Mouse (Mus musculus): ENCODE data around the gene Pigk. TPM values are rescaled to one million over a fixed set of nuclear protein-coding genes. Genes with fewer than 3 reads are reported as not detected.

Gene Pigk
- polyA plus RNA-seq, 1 experiment, result 38.6 TPM

DNA sequence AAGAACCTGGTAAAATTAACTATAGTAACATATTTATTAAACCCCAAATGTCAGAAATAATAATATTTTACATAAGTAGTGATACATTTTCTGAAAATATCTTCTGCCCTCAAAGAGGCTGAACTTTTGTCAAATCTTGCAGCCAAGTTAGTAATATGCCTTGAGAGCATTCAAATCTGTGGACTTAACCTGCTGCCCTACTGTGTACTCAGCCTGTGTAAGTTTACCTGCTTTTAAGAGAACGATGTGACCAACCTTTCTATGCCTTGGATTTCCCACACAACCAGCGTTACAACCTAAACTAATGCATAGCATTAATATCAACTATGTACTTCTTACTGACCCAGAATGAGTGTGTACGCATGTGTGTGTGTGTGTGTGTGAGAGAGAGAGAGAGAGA lies 219.8 kb downstream of the Pigk start:
- no peak overlapping the region for H3K27ac ChIP-seq (ENCODE audit: insufficient read depth, low read depth, low read length)
- TF ChIP-seq CTCF (IDR thresholded peaks at IDR 0.05; ENCODE audit: low read depth, low read length), result no peak
- TF ChIP-seq POLR2A (IDR thresholded peaks at IDR 0.05; ENCODE audit: borderline replicate concordance, low read depth, low read length), result no peak
- peaks cover 19% of the 10 kb centered on the region for H3K4me1 ChIP-seq (ENCODE audit: control insufficient read depth, insufficient read depth, low read length)
- no peak overlapping the region for H3K4me3 ChIP-seq (ENCODE audit: insufficient read depth, low read length)

DNA sequence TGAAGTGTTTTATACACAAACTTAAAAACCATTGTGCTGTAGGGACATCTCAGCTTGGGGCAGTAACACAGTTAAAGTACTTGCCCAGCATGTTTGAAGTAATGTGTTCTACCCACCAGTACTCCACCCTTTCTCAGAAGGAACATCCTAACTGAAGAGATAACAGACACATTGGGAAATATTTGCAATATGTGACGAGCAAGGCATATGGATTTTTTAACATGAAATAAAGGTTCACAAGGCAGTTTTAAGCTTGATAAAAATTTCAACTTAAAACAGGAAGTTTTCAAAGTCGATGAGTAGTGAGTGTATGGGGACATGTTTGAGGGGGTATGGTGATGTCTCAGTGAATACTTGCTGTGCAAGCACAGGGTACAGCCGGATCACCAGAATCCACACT lies 222.4 kb downstream of the Pigk start:
- Histone ChIP-seq H3K27ac (ENCODE audit: insufficient read depth, low read depth, low read length) (no peak overlapping the region), H3K4me1 (ENCODE audit: control insufficient read depth, insufficient read depth, low read length) (peaks cover 11% of the 10 kb centered on the region), H3K4me3 (ENCODE audit: insufficient read depth, low read length) (no peak overlapping the region)
- no peak for TF ChIP-seq CTCF (IDR thresholded peaks at IDR 0.05; ENCODE audit: low read depth, low read length)
- no peak for TF ChIP-seq POLR2A (IDR thresholded peaks at IDR 0.05; ENCODE audit: borderline replicate concordance, low read depth, low read length)

DNA sequence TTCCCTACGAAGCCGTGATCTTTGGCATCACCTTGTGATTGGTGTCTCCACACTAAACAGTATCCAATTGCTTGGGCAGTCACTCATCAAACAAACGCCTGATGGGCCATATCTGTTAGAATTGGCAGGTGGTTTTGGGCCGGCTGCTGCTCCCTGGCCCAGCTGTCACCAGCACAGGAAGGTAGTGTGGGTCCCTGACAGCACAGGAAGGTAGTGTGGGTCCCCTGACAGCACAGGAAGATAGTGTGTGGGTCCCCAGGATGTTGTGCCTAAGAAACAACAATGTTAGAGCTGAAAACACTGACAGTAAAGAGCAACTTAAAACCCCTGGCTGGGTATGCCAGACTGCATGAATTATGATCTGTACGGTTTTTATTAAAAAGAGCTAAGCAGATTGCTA lies 227.8 kb downstream of the Pigk start:
- TF ChIP-seq POLR2A (IDR thresholded peaks at IDR 0.05; ENCODE audit: borderline replicate concordance, low read depth, low read length) (no peak), CTCF (IDR thresholded peaks at IDR 0.05; ENCODE audit: low read depth, low read length) (no peak)
- Histone ChIP-seq H3K4me1 (ENCODE audit: control insufficient read depth, insufficient read depth, low read length) (no peaks in the 10 kb centered on the region), H3K27ac (ENCODE audit: insufficient read depth, low read depth, low read length) (no peak overlapping the region), H3K4me3 (ENCODE audit: insufficient read depth, low read length) (no peak overlapping the region)

DNA sequence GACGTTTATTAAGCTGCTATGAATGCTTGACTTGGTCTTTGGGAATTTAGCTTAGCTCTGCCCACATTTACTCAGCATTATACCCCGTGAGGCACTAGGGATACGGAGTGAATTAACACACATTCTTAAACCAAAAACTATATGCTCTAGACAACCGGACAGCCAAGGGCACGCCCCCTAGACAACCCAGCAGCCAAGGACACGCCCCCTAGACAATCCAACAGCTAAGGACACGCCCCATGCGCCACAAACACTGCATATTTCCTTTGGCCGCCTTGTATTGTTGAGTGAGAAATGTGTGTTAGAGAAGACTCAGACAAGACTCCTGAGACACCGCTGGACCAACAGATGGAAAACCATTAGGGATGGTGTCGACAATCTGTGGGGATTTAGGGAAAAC lies 229.1 kb downstream of the Pigk start:
- Histone ChIP-seq H3K27ac (ENCODE audit: insufficient read depth, low read depth, low read length) (no peak overlapping the region), H3K4me1 (ENCODE audit: control insufficient read depth, insufficient read depth, low read length) (no peaks in the 10 kb centered on the region), H3K4me3 (ENCODE audit: insufficient read depth, low read length) (no peak overlapping the region)
- TF ChIP-seq CTCF (IDR thresholded peaks at IDR 0.05; ENCODE audit: low read depth, low read length) (no peak), POLR2A (IDR thresholded peaks at IDR 0.05; ENCODE audit: borderline replicate concordance, low read depth, low read length) (no peak)

DNA sequence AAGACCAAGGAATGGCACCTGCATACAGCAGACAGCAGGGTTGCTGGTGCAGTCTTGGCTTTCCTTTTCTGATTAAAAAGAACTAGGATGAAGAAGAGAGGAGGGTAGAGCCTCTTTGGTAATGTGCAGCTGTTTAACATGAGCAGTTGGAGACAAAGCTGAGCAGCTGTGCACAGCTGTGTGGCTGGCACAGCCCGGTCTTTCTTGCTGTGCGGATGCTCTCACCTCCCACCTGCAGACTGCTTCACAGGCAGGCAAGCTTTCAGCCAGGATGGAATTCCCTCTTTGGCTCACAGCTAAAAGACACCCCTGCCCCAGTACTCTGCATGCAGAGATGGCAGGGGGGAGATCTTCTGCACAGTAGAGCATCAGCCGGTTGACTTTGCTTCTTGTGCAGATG lies 230.9 kb downstream of the Pigk start:
- Histone ChIP-seq H3K27ac (ENCODE audit: insufficient read depth, low read depth, low read length) (no peak overlapping the region), H3K4me1 (ENCODE audit: control insufficient read depth, insufficient read depth, low read length) (no peaks in the 10 kb centered on the region), H3K4me3 (ENCODE audit: insufficient read depth, low read length) (no peak overlapping the region)
- TF ChIP-seq CTCF (IDR thresholded peaks at IDR 0.05; ENCODE audit: low read depth, low read length) (no peak), POLR2A (IDR thresholded peaks at IDR 0.05; ENCODE audit: borderline replicate concordance, low read depth, low read length) (no peak)

DNA sequence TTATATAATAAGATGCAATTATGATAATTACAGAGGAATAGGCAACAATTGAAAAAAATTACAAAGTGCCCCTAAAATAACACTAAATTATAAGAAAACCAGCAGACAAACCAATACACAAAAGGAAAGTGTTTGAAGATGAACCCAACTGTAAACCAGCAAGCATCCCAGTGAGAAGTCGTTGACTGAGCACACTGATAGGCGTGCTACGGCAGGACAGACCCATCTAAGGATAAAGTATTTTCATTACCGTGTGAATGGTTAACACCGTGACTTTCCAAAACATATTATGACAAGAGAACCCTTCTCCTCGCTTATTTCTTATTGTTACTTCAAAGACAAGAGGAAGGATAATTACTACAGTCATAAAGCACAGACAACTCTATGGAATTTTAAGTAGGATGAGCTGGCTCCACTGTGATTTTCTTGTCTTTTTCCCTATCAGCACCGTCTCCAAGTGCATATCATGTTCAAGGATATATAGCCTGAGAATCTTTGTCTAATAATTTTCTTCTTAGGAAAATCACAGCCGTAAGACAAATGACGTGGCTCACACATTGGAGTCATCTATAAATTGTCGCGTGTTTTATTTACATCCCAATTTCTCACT lies 233.2 kb downstream of the Pigk start:
- TF ChIP-seq POLR2A (IDR thresholded peaks at IDR 0.05; ENCODE audit: borderline replicate concordance, low read depth, low read length) (no peak), CTCF (IDR thresholded peaks at IDR 0.05; ENCODE audit: low read depth, low read length) (no peak)
- Histone ChIP-seq H3K4me1 (ENCODE audit: control insufficient read depth, insufficient read depth, low read length) (no peaks in the 10 kb centered on the region), H3K4me3 (ENCODE audit: insufficient read depth, low read length) (no peak overlapping the region)

DNA sequence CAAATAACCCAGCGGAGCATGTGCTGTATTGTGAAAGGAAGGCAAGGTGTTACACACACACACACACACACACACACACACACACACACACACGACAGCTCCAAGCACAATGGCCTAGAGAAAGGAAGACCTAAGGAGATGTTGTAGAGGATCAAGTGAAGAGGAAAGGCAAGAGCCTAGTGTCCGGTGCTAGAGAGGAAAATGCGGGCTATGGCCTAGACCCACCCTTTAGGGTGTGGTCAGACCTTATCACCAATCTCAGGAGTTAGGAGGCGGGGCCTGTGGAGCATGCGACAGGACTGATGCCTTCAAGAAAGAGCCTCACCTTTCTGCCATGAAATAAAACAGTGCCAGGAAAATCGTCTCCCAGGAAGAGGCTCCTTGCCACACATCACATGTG lies 234.7 kb downstream of the Pigk start:
- Histone ChIP-seq H3K4me1 (ENCODE audit: control insufficient read depth, insufficient read depth, low read length) (no peaks in the 10 kb centered on the region), H3K4me3 (ENCODE audit: insufficient read depth, low read length) (no peak overlapping the region), H3K27ac (ENCODE audit: insufficient read depth, low read depth, low read length) (no peak overlapping the region)
- TF ChIP-seq CTCF (IDR thresholded peaks at IDR 0.05; ENCODE audit: low read depth, low read length) (no peak), POLR2A (IDR thresholded peaks at IDR 0.05; ENCODE audit: borderline replicate concordance, low read depth, low read length) (no peak)

More for the DNA sequence above, 233.2 kb downstream of the Pigk start:
- H3K27ac ChIP-seq (ENCODE audit: insufficient read depth, low read depth, low read length), result no peak overlapping the region

DNA sequence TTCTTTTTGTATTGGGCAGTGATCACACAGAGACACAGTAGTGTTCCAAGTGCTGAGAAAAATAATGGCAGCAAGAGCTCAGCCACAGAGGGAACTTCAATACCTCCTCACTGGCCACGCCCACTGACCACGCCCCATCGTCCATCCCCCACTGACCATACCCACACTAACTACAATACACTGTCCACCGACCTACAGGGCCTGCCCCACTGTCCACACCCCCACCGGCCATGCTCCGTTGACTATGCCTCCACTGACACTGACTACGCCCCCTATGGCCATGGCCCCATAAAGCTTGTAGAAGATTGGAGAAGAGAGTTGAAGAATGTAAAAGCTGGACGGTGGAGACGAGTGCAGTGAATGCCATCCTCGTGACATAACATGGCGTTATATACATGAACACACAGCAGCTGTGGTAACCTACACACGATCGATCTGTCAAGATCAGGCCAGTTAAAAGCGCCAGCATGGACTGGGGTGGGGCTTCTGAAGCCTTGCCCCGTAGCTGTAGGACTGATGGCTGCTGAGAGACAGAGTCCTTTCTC lies 235.4 kb downstream of the Pigk start:
- no peak overlapping the region for H3K4me3 ChIP-seq (ENCODE audit: insufficient read depth, low read length)
- no peaks in the 10 kb centered on the region for H3K4me1 ChIP-seq (ENCODE audit: control insufficient read depth, insufficient read depth, low read length)
- TF ChIP-seq CTCF (IDR thresholded peaks at IDR 0.05; ENCODE audit: low read depth, low read length) (no peak), POLR2A (IDR thresholded peaks at IDR 0.05; ENCODE audit: borderline replicate concordance, low read depth, low read length) (no peak)
- no peak overlapping the region for H3K27ac ChIP-seq (ENCODE audit: insufficient read depth, low read depth, low read length)

DNA sequence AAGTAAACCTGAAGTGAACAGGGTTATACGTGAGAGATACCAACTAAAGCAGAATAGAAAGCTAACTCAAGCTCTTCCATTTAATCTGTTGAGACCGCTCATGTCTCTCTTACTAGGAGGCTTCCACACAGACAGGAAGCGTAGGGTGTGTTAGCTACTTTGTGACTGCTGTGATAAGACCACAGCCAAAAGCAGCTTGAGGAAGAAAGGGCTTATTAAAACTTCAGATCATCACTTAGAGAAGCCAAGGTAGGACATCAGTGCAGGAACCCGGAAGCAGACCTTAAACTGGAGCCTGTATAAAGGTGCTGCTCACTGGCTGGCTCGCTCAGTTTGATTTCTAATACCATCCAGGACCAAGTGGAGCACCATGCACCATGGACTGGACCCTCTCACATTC lies 236.4 kb downstream of the Pigk start:
- H3K27ac ChIP-seq (ENCODE audit: insufficient read depth, low read depth, low read length), result no peak overlapping the region
- no peak overlapping the region for H3K4me3 ChIP-seq (ENCODE audit: insufficient read depth, low read length)
- no peaks in the 10 kb centered on the region for H3K4me1 ChIP-seq (ENCODE audit: control insufficient read depth, insufficient read depth, low read length)
- TF ChIP-seq CTCF (IDR thresholded peaks at IDR 0.05; ENCODE audit: low read depth, low read length), result no peak
- no peak for TF ChIP-seq POLR2A (IDR thresholded peaks at IDR 0.05; ENCODE audit: borderline replicate concordance, low read depth, low read length)

DNA sequence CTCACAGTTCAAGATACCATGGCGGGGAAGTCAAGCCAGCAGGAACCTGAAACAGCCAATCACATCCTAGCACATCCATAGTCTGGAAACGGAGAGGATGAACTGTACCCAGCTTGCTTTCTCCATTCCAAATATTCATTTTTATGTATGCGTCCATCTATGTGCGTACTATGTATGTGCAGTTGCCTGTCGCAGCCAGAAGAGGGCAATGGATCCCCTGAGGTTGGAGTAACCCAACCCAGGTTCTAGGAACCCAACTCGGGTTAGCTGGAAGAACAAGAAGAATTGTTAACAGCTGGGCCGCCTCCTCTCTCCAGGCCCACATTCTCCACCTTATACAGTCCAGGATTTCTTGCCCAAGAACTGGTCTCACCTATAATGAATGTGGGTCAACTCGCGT lies 237.0 kb downstream of the Pigk start:
- H3K27ac ChIP-seq (ENCODE audit: insufficient read depth, low read depth, low read length), result no peak overlapping the region
- no peak overlapping the region for H3K4me3 ChIP-seq (ENCODE audit: insufficient read depth, low read length)
- TF ChIP-seq CTCF (IDR thresholded peaks at IDR 0.05; ENCODE audit: low read depth, low read length) (no peak), POLR2A (IDR thresholded peaks at IDR 0.05; ENCODE audit: borderline replicate concordance, low read depth, low read length) (no peak)
- H3K4me1 ChIP-seq (ENCODE audit: control insufficient read depth, insufficient read depth, low read length), result no peaks in the 10 kb centered on the region

Measured in bone marrow macrophage, adult 2 months (primary cell).